Mouse (Mus musculus) ovary, adult 18-20 months (tissue): ENCODE measurements at regions not wholly inside any gene's neighbourhood (a gene's known extent, or its start where the extent isn't known, plus 50 kb on each side); places are given as distances from the start of the nearest gene placed in this dataset.
"Not testable (repeated sequence)": the region's sequence is repeated elsewhere in the genome, so short reads cannot be mapped to it uniquely, and the experiment has no call there.

Experiments used
- DNase-seq: peaks from one replicate; pipeline ENCODE4 v3.0.0; 2022; ENCODE audit warnings: low spot score, mixed read lengths

DNA sequence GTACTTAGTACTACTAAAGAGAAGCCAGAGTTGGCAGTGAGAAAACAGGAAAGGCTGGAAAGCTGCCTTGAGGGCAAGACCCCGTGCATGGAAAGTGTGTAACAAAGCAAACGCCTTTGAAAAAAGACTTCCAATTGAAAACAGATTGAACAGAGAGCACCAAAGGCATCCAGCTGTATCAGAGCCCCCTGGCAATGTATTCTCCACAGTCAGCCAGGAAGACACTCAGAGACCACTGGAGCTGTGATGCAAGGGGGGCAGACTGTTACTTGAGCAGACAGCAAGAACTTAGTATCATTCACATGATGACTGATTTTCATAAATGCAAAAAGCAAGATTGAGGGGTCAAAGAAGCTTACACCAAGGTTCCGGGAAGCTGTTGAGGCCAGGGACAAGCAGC is 146.2 kb upstream of the Hes1 start:
- DNase-seq = no peak

- DNase-seq = no peak
Measured at GRCm38 (mm10) chr16:29918396-29918795, 145.8 kb upstream of the Hes1 start.

DNA sequence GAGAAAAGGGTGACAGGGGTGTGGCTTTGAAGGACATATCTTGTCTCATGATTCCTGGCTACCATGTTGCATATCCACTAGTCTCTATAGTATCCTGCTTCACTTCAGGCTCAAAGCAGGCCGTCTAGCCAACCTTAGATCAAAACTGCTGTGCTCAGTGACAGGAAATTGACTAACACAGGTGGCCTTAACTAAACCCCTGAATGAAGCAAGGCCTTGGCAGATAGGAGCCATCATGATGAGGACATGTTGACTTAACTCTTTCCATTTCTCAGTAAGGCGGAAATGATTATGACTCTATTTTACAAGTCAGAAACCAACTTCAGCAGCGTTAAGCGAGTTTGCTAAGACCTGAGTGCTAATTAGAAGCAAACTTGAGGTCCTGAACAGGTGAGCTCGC is 143.2 kb upstream of the Hes1 start:
- no peak for DNase-seq

GRCm38 (mm10) chr16:29921385-29921784 is 142.8 kb upstream of the Hes1 start:
- no peak for DNase-seq

DNA sequence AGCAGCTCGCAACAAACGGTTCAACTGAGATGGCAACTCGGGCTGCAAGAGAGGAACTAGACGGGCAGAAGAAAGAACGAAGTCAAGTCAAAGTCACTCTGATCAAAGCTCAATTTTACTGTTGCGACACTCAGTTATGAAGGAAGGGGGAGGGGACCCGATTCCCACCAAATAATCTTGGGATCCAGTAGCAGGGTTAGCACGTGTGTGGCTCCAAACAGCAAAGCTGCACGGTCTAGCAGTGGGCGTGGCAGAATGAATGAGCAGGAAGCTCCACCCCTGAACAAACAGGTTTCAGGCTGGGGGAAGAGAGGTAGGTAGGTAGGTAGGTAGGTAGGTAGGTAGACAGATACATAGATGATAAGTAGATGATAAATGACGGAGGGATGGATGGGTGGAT is 136.9 kb upstream of the Hes1 start:
- not testable (repeated sequence) for DNase-seq

DNA sequence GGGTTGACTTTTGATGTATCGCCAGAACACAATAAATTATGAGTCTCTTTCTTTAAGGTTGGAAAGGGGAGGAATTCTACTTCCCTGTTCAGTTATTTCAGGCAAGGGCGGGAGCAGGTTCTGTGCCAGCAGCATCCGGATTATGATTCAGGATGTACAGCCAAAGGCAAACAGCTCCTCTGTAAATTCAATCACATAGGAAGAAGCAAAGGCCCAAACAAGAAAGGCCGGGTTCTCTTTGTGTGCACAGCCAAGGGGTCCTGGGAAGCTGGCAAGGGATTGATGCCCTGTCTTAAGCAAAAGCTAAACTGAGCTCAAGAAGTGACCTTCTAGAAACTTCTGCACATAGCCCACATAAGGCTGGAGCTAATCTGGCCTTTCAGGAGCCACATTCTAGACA is 135.9 kb upstream of the Hes1 start:
- no peak for DNase-seq

DNA sequence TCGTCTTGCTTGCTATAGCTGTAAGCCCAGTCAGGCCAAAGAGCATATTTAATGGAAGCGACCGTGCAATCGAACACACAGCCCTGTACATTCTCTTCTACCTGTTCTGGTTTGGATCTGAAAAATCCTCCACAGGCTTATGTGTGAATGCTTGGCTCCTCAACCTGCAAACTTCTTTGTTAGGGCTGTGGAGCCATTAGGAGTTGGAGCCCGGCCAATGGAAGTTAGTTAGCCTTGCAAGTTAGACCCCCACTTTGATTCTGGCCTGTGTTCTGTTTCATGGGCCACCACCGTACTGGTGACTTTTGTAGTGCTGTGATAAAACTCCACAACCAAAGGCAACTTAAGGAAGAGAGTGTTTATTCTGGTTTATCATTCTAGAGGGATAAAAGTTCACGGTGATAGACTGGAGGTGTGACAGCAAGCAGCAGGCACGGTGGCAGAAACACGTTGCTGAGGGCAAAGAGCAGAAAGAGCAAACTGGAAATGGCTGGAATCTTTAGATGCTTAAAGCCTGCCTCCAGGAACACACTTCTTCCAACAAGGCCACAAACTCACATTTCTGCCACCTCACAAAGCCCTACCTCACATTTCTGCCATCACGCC is 132.3 kb upstream of the Hes1 start:
- no peak for DNase-seq

- no peak for DNase-seq
Measured at GRCm38 (mm10) chr16:29934649-29935048, 129.5 kb upstream of the Hes1 start.

- no peak for DNase-seq
Measured at GRCm38 (mm10) chr16:29938700-29939099, 125.5 kb upstream of the Hes1 start.

GRCm38 (mm10) chr16:29939331-29939850 is 124.8 kb upstream of the Hes1 start:
- DNase-seq = no peak

GRCm38 (mm10) chr16:29939869-29940707 is 124.1 kb upstream of the Hes1 start:
- DNase-seq = no peak

GRCm38 (mm10) chr16:29942111-29942510 is 122.1 kb upstream of the Hes1 start:
- DNase-seq = no peak

DNA sequence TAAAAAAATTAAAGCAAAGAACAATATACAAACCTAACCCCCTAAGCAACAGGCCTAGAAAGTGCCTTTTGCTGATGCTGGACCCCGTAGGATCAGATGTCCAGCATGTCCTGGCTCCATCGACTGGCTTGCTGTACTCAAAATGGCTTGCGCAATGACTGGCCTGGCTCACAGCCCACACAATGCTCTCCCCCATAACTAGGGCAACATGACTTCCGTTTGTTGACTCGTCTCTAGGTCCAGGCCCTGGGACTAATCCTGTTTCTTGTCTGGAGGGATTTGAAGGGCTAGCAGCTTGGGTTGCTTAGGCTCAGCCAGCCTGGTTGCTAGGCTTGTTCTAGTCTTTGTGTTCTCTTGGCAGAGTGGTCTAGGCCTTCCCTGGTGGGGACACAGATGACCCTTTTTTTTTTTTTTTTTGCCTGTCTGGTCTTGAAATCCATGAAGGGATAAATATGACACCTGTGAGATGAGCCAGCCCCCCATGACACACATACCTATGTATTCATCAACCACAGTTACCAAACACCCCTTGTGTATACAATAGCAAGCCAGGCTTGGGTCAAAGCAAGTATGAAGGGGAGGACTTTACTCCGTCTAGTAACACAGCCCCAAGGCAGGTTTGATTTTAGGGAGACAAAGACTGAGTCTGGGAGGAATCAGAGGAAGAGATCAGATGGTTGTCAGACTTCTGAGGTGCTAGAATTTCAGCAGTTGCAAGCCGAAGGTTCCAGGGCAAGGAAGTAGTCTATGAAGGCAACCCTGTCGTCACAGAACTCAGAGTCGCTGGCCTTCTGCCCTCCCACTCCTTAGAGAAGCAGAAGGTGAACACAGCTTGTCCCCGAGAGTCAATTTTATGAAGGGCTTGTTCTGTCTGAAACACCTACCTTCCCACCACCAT is 120.0 kb upstream of the Hes1 start:
- peak; percentile 78 for DNase-seq

- DNase-seq = no peak
Measured at GRCm38 (mm10) chr16:29944966-29945365, 119.2 kb upstream of the Hes1 start.

- DNase-seq = no peak
Measured at GRCm38 (mm10) chr16:29945376-29945890, 118.8 kb upstream of the Hes1 start.

DNA sequence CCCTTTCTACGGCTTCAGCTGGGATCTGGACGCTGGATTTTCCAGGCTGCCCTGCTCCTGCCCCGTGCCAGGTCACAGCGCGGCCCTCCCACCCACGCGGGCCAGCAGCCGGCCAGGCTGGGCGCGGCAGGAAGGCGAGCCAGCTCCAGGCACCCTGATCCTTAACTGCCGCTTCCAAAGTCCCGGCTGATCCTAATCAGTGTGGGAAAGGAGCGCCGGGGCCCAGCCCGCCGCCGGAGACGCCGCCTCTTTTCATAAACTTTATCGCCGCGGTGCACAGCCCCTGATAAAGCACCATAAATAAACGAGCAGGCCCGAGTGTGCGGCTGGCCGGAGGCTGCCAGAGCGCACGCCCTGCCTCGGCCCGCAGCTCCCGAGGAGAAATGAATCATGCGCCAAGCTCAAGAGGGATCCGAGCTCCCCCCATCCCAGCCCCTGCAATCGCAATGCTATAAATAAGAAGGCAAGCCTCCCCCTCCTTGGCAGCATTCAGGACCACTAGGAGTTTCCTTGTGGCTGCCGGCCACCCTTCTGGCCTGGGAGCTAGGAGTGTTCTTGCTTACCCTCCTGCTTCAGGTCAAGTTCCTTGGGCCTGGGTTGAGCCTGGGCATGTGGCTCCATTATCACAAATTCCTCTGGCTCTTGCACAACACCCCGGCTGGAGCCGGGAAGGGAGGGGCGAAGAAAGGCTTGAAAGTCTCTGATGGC is 118.1 kb upstream of the Hes1 start:
- peak; percentile 84 for DNase-seq

DNA sequence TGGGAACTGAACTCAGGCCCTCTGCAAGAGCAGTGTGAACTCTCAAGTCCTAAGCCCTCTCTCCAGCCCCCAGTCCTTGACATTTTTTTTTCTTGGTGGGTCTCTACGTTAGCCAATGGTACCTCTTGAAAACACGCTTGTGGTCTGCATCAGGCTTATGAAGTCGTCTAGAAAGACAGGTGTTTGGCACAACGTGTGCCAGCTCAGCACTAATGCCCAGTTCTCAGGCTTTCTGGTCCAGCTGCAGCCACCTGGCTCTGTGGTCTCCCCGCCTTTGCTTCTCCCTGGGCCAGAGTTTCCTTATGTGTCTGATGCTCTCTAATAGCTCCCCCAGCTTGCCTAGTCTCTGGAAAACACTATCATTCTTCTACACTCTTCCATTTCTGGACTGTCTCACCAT is 117.2 kb upstream of the Hes1 start:
- DNase-seq = no peak

- no peak for DNase-seq
Measured at GRCm38 (mm10) chr16:29947670-29948069, 116.5 kb upstream of the Hes1 start.

DNA sequence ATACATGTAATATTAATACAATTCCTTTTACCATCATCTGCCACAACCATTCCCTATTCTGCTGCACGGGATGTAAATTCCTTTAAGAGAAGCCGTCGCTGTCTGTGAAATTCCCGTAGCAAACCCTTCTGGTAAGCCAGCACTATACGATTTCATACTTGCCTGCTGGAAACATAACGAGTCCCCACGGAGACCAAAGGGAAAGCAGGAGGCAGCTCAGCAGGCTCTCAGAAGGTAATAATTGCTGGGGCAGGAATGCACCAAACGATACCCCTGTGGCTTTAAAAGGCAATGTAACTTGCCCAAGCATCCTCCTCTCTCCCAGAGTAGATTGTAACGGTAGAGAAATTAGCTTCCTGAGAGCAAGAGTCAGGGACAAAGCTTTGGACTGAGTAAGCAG is 114.0 kb upstream of the Hes1 start:
- no peak for DNase-seq

DNA sequence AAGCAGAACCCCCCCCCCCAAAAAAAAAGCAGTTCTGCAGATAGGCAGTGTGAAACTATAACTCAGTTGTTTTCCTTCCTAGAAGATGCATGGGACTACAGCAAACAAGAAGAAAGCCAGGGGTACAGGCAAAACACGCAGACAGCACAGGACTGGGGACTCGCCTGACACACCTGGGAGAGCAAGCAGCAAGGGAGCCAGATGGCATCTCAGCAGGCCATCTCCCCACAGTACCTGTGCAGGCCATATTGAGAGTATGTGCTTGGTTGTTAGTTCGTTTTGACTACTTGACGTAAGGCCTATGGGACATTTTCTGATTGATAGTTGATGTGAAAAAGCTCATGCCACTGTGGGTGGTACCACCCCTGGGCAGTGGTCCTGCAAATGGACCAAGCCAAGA is 113.4 kb upstream of the Hes1 start:
- no peak for DNase-seq

- no peak for DNase-seq
Measured at GRCm38 (mm10) chr16:29954700-29955099, 109.5 kb upstream of the Hes1 start.

DNA sequence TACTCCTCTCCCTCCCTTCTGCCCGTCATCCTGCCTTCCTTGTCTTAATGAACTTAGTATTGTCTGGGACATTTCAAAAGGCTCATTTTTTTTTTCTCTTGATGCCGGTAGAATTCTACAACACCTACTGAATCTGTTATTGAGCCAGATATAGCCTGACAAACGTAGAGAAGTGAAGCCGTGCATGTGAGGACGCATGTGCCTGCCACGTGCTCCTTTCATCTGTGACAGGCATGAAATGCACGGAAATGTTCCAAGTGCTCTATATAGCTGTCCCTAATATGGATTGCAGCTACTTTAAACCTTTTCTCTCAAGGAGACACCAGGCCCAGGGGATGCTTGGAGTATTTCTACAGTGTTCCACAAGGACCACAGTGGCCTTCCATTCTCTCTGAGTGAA is 107.3 kb upstream of the Hes1 start:
- DNase-seq = no peak
